Mouse (Mus musculus) intestine, postnatal 0 days (tissue): Measurements from ENCODE around the gene Chchd10. TPM values are rescaled to one million over a fixed set of nuclear protein-coding genes. Genes with fewer than 3 reads are reported as not detected.

Experiments used
- ATAC-seq: fragments of 200-750 bp; cut with Nextera tagmentation; 2 replicates; pipeline ENCODE4 v1.8.0; 2017; ENCODE audit warnings: mild to moderate bottlenecking, moderate TSS enrichment, moderate library complexity
- H3K27ac ChIP-seq: fragments of 300-500 bp; sonication (generic); 2 replicates; pipeline ENCODE4 v1.5.1; 2014; ENCODE audit warnings: mild to moderate bottlenecking, low read depth, low read length, moderate library complexity
- H3K27me3 ChIP-seq: fragments of 300-500 bp; sonication (generic); replicated peaks from 2 replicates; pipeline ENCODE4 v1.6.1; 2014; ENCODE audit warnings: low read length, mixed read lengths; ENCODE audit not compliant: control insufficient read depth, insufficient read depth
- H3K36me3 ChIP-seq: fragments of 300-500 bp; sonication (generic); 2 replicates; pipeline ENCODE4 v1.6.1; 2014; ENCODE audit warnings: mild to moderate bottlenecking, moderate library complexity; ENCODE audit not compliant: control insufficient read depth, insufficient read depth
- H3K4me1 ChIP-seq: fragments of 300-500 bp; sonication (generic); replicated peaks from 2 replicates; pipeline ENCODE4 v1.6.1; 2014; ENCODE audit warnings: antibody characterized with exemption, low read length, mixed read lengths; ENCODE audit not compliant: control insufficient read depth, insufficient read depth
- H3K4me2 ChIP-seq: fragments of 300-500 bp; sonication (generic); replicated peaks from 2 replicates; pipeline ENCODE4 v1.6.1; 2014; ENCODE audit warnings: low read depth, mild to moderate bottlenecking, moderate library complexity
- H3K4me3 ChIP-seq: fragments of 300-500 bp; sonication (generic); 2 replicates; pipeline ENCODE4 v1.5.1; 2014; ENCODE audit warnings: low read depth, low read length
- H3K9ac ChIP-seq: fragments of 300-500 bp; sonication (generic); 2 replicates; pipeline ENCODE4 v1.6.1; 2014; ENCODE audit warnings: mild to moderate bottlenecking, low read depth, low read length
- H3K9me3 ChIP-seq: fragments of 300-500 bp; sonication (generic); 2 replicates; pipeline ENCODE4 v1.6.1; 2016; ENCODE audit warnings: mixed run types; ENCODE audit not compliant: control insufficient read depth
- CTCF ChIP-seq: sonication (generic); IDR thresholded peaks from 2 replicates; pipeline ENCODE4 v1.5.1; 2016; ENCODE audit warnings: low read depth, mild to moderate bottlenecking, control low read depth, antibody characterized with exemption, moderate library complexity
- WGBS: fragments of 180-500 bp; shearing (Covaris S2); extraction: QIAGEN DNeasy Blood & Tissue Kit; methylation state at CpG from one replicate; pipeline ENCODE4 v1.1.7; 2014; 5-methylcytosine and 5-hydroxymethylcytosine counted together
- polyA plus RNA-seq: library from polyadenylated mRNA; unstranded; fragments of >200 nt; fragmentation: Nextera tagmentation; extraction: Ambion mirVana; gene quantifications from 2 replicates; pipeline ENCODE4 v1.2.1, GENCODE M21; 2015

The Chchd10 gene
- polyA plus RNA-seq, 1 experiment from 2014 or later, result 334 TPM

DNA sequence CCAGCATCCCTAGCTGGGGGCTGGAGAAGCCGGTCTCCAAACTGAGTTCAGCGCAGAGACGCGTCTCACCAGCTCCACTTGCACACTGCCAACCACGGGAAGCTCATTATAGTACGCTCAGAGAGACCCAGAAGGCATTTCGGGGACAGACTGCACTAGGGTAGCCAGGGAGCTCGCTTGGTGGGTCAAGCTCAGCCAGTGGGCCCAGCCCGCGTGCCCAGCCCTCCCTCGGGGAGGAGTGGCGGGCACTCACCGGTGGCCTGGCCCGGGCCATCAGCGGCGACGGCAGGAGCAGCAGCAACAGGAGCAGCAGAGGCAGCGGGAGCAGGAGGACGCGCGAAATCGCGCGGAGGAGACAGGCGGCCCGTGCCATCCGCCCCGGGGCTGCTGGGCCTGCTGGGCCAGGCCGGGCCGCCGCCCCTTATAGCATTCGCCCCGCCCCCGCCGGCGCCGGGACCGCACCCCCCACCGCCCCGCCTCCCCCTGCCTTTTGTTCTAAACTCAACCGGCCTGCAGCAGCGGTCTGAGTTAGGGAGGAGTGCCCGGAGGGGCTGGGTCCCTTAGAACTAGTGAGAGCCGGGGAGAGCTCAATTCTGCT is 750 bp upstream of the Chchd10 start:
- Histone ChIP-seq H3K36me3 (peaks cover 3% of the 10 kb centered on the region; the same call in 1 of the 2 replicates), H3K27me3 (peaks cover 11% of the 10 kb centered on the region; the same call in 1 of the 2 replicates), H3K4me1 (no peaks in the 10 kb centered on the region; the same call in 1 of the 2 replicates), H3K9ac (peak overlapping the region; percentile 57), H3K4me3 (peak overlapping the region; percentile 53), H3K27ac (no peak overlapping the region), H3K9me3 (no peaks in the 10 kb centered on the region), H3K4me2 (peak overlapping the region; percentile 87)
- no peak for TF ChIP-seq CTCF
- peak; percentile 20; the same call in 1 of the 2 replicates for ATAC-seq
- WGBS, result 6% methylated on average over 27 of the region's 44 CpGs

GRCm38 (mm10) chr10:75934991-75935390 is 2.1 kb downstream of the Chchd10 start:
- WGBS, result 54% methylated on average over 1 of the region's 1 CpGs
- Histone ChIP-seq H3K27ac (no peak overlapping the region), H3K9ac (no peak overlapping the region; the same call in 1 of the 2 replicates), H3K4me1 (no peaks in the 10 kb centered on the region; the same call in 1 of the 2 replicates), H3K4me2 (peak overlapping the region; percentile 85), H3K4me3 (peak overlapping the region; percentile 62), H3K36me3 (no peaks in the 10 kb centered on the region), H3K9me3 (no peaks in the 10 kb centered on the region), H3K27me3 (peaks cover 11% of the 10 kb centered on the region; the same call in 1 of the 2 replicates)
- no peak for ATAC-seq
- no peak for TF ChIP-seq CTCF

GRCm38 (mm10) chr10:75935680-75936541 is 3.0 kb downstream of the Chchd10 start, which contains the start of gene Mmp11:
Gene Mmp11, minus strand, starts transcription at chr10:75936496.
- Histone ChIP-seq H3K4me1 (no peaks in the 10 kb centered on the region; the same call in 1 of the 2 replicates), H3K27ac (0 out of 2 replicates have a peak within 1 kb of the TSS, but pooled peaks have one; percentile 37)
- no peak for TF ChIP-seq CTCF

DNA sequence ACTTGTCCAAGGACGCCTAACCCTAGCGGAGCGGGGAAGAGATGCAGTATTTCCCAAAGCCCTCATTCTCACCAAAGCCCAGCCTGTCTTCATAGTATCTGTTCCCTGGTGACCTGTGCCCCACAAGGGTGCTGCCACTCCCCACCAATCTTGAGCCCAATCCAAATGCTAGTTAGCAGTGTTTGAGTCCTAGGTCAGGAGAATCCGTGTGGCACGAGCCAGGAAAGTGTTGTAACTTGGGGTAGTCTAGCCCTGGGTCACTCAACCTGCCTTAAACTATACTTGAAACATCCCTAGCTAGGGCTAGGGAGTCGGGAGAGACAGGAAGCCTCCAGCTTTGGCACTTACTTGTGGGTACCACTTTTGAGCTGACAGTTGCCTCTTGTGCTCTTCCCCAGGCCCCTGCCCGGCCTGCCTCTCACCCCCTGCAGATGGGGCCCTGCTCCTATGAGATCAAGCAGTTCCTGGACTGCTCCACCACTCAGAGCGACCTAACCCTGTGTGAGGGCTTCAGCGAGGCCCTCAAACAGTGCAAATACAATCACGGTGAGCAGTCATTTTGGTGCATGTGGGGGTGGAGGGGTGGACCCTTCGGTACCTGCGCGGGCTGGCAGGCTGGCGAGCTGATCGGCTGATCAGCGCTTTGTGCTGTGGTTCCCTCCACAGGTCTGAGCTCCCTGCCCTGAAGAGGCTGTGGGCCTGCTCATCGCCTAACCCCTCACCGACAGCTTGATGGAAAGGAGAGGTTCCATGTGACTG is 4.2 kb downstream of the Chchd10 start:
- peak overlapping the region; percentile 85 for H3K4me2 ChIP-seq
- no peak for TF ChIP-seq CTCF
- no peaks in the 10 kb centered on the region for H3K36me3 ChIP-seq
- ATAC-seq, result no peak
- peaks cover 2% of the 10 kb centered on the region; the same call in 1 of the 2 replicates for H3K27me3 ChIP-seq
- H3K4me1 ChIP-seq, result no peaks in the 10 kb centered on the region; the same call in 1 of the 2 replicates
- 54% methylated on average over 18 of the region's 18 CpGs for WGBS
- no peak overlapping the region for H3K27ac ChIP-seq
- H3K9ac ChIP-seq, result no peak overlapping the region
- no peak overlapping the region for H3K4me3 ChIP-seq
- H3K9me3 ChIP-seq, result no peaks in the 10 kb centered on the region

More at GRCm38 (mm10) chr10:75935680-75936541, 3.0 kb downstream of the Chchd10 start, which contains the start of gene Mmp11:
- Histone ChIP-seq H3K27me3 (peaks cover 11% of the 10 kb centered on the region; the same call in 1 of the 2 replicates), H3K4me3 (peak within 1 kb of the TSS; percentile 62), H3K36me3 (no peaks in the 10 kb centered on the region), H3K4me2 (peak within 1 kb of the TSS; percentile 85), H3K9ac (peak within 1 kb of the TSS; percentile 53), H3K9me3 (no peaks in the 10 kb centered on the region)
- WGBS, result 2% methylated on average over 51 of the region's 51 CpGs
- peak; percentile 83 for ATAC-seq

DNA sequence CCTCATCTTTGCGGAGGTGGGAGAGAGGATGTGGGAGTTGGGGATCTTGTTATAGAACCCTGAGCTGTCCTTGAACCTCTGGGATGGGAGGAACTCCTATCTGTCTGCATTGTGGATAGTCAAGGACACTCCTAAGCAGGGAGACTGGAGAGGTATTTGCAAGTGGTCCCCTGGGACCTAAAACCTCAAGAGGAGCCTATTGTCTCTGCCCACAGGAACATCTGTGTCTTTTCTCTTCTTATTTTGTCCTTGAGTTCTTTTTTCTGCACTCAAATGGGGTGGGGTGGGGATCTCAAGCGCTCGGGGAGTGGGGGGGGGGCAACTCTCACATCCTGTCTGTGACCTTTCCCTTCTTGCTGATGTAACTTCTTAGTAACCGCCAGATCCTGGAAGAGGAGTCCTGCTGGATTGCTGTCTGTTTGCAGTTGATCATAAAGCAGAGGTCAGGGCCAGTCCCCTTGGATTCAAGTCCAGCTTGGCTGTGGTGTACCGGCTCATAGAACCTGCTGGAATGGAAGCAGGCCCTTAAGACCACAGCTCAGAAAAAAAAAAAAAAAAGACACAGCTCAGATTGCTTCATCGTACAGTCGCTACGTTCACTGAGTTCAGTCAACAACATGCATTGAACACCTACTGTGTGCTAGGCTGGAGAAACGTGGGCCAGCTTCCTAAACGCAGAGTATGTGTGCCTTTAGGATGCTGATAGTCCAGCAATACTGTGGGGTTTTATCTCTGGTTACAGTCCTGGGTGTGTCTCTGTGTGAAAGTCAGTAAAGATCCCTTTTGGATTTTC is 5.1 kb downstream of the Chchd10 start:
- Histone ChIP-seq H3K27me3 (no peaks in the 10 kb centered on the region), H3K9ac (no peak overlapping the region), H3K36me3 (no peaks in the 10 kb centered on the region), H3K4me2 (no peak overlapping the region), H3K4me3 (no peak overlapping the region), H3K4me1 (no peaks in the 10 kb centered on the region), H3K9me3 (no peaks in the 10 kb centered on the region), H3K27ac (no peak overlapping the region)
- WGBS, result 48% methylated on average over 10 of the region's 10 CpGs
- no peak for ATAC-seq
- no peak for TF ChIP-seq CTCF
